Mouse (Mus musculus) ES-Bruce4 (cell line): ENCODE measurements around the gene Psg17.

ENCODE experiments used
- CTCF ChIP-seq: IDR thresholded peaks from one replicate; pipeline ENCODE4 v1.8.1; 2011; ENCODE audit warnings: low read depth, low read length
- EP300 ChIP-seq: IDR thresholded peaks from 2 replicates; pipeline ENCODE4 v1.6.1; 2011; ENCODE audit warnings: low read depth, low read length; ENCODE audit not compliant: insufficient read depth

DNA sequence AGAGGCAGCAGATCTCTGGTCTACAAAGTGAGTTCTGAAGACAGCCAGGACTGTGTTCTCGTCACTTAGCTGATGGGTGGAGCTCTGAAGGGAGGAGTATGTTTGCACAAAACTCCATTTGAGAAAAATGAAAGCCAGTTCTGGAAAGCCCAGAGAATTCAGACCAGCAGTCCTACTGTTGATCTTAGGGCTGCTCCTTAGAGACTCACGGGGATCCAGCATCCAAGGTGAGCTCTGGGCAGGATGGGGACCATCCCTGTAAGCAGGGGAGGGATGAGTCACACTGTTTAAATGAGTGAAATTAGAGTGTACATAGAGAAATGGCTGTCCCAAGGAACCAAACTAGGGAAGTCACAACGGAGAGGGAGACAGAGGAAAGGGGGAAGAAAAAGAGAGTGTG, 18.5 kb upstream of the Psg17 start, which contains the start of gene Mill2:
- TF ChIP-seq EP300: no peak
- no peak for TF ChIP-seq CTCF
